Mouse (Mus musculus) limb, embryonic 15.5 days (tissue): ENCODE measurements around the gene Cphx3. TPM values are rescaled to one million over a fixed set of nuclear protein-coding genes. Genes with fewer than 3 reads are reported as not detected.
A peak's percentile ranks its signal among the peaks of the same experiment; 100 is the strongest.
"Not testable (repeated sequence)": the region's sequence is repeated elsewhere in the genome, so short reads cannot be mapped to it uniquely, and the experiment has no call there.

Experiments used
- ATAC-seq: fragments of 200-750 bp; cut with Nextera tagmentation; 2 replicates; pipeline ENCODE4 v1.8.0; 2017; ENCODE audit warnings: low read depth, moderate TSS enrichment; ENCODE audit not compliant: insufficient number of reproducible peaks, low FRiP score, low TSS enrichment
- H3K27ac ChIP-seq: fragments of 300-500 bp; sonication (generic); 2 replicates; pipeline ENCODE4 v1.5.1; 2015; ENCODE audit warnings: moderate library complexity, mild to moderate bottlenecking, inconsistent platforms
- H3K27me3 ChIP-seq: fragments of 300-500 bp; sonication (generic); 2 replicates; pipeline ENCODE4 v1.6.1; 2015; ENCODE audit warnings: inconsistent platforms
- H3K36me3 ChIP-seq: fragments of 300-500 bp; sonication (generic); 2 replicates; pipeline ENCODE4 v1.6.1; 2015; ENCODE audit warnings: inconsistent platforms
- H3K4me1 ChIP-seq: fragments of 300-500 bp; sonication (generic); 2 replicates; pipeline ENCODE4 v1.6.1; 2015; ENCODE audit warnings: inconsistent platforms
- H3K4me2 ChIP-seq: fragments of 300-500 bp; sonication (generic); 2 replicates; pipeline ENCODE4 v1.6.1; 2015; ENCODE audit warnings: mild to moderate bottlenecking, inconsistent platforms
- H3K4me3 ChIP-seq: fragments of 300-500 bp; sonication (generic); 2 replicates; pipeline ENCODE4 v1.5.1; 2015; ENCODE audit warnings: mild to moderate bottlenecking, inconsistent platforms
- H3K9ac ChIP-seq: fragments of 300-500 bp; sonication (generic); 2 replicates; pipeline ENCODE4 v1.6.1; 2015; ENCODE audit warnings: inconsistent platforms
- H3K9me3 ChIP-seq: fragments of 300-500 bp; sonication (generic); 2 replicates; pipeline ENCODE4 v1.6.1; 2016; ENCODE audit warnings: inconsistent platforms
- WGBS: fragments of 180-500 bp; shearing (Covaris S2); methylation state at CpG from one replicate; pipeline ENCODE4 v1.1.7; 2015; 5-methylcytosine and 5-hydroxymethylcytosine counted together
- polyA plus RNA-seq: library from polyadenylated mRNA; unstranded; fragments of >200 nt; fragmentation: Nextera tagmentation; extraction: Ambion mirVana; gene quantifications from 2 replicates; pipeline ENCODE4 v1.2.1, GENCODE M21; 2015

Gene Cphx3
- polyA plus RNA-seq, 1 experiment from 2014 or later, result not detected

GRCm38 (mm10) chr14:26182380-26182779 lies 100.3 kb downstream of the Cphx3 start, which contains the start of gene Plac9b:
Gene Plac9b (minus strand): TSS chr14:26182480.
- ATAC-seq, H3K4me1 ChIP-seq: not testable (repeated sequence)
- WGBS, result no CpG with 5 or more reads among the region's 10 CpGs

DNA sequence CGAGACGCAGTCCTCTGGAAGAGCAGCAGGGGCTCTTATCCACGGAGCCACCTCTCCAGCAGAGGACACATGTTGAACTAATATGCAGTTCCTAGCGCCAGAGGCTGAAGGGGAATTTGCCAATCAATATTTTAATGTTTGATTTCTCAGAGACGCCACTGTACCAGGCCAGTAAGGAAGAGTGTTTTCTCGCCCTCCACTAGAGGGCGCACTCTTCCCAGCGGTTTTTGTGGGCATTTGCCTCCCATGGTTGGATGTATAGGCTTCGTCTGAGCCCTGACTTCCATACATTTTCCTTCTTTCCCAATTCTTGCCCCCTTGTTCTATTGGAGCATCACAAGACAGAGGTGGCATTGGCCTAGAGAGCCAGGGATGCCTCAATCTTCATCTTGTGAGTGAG lies 104.5 kb downstream of the Cphx3 start:
- H3K27me3 ChIP-seq, H3K27ac ChIP-seq, H3K4me2 ChIP-seq, H3K36me3 ChIP-seq, H3K4me1 ChIP-seq, H3K4me3 ChIP-seq, H3K9ac ChIP-seq, H3K9me3 ChIP-seq, ATAC-seq: not testable (repeated sequence)
- no CpG with 5 or more reads among the region's 9 CpGs for WGBS

More at GRCm38 (mm10) chr14:26182380-26182779, 100.3 kb downstream of the Cphx3 start, which contains the start of gene Plac9b:
- H3K4me3 ChIP-seq, H3K9me3 ChIP-seq, H3K9ac ChIP-seq, H3K27me3 ChIP-seq, H3K36me3 ChIP-seq, H3K4me2 ChIP-seq, H3K27ac ChIP-seq: not testable (repeated sequence)

DNA sequence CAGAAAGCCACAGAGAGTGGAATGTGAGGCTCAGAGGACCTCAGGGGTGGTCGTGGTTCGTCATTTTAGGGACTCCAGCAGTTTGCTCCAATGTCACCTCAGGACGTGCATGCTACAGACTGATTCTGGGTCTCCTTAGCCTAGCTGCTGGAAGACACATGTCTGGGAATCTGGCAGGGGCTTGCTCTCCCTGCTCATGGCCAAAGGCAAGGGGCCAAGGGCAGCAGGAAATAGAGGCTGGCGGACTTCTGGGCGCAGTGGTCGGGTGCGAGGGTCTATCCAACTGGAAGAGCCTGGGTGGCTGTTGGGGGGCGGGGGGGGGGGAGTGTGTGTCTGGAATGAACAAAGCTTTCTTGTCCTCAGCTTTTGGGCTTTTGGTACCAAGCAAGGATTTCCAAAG lies 106.3 kb downstream of the Cphx3 start:
- not testable (repeated sequence) for H3K4me2 ChIP-seq, H3K9ac ChIP-seq, ATAC-seq, H3K27ac ChIP-seq, H3K9me3 ChIP-seq, H3K27me3 ChIP-seq, H3K4me3 ChIP-seq, H3K4me1 ChIP-seq, H3K36me3 ChIP-seq
- no CpG with 5 or more reads among the region's 8 CpGs for WGBS

DNA sequence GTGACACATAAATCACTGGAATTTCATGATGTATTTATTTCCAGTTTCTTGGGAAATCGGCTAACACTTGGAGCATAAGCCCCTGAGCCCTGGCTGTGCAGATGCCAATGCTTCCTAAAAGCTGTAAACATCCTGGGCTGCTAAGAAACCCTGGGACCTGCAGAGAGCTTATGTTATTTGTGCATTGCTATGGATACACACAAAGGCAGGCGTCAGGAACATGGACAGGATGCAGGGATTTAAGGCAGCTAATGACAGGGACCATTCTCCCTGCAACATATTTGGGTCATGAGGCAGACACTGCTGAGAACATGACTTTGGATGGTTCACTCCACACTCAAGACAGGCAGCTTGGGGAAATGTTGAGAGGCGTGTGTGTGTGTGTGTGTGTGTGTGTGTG lies 115.8 kb downstream of the Cphx3 start:
- not testable (repeated sequence) for H3K36me3 ChIP-seq, H3K4me2 ChIP-seq, H3K27ac ChIP-seq, ATAC-seq, H3K9me3 ChIP-seq, H3K9ac ChIP-seq, H3K4me3 ChIP-seq, H3K4me1 ChIP-seq, H3K27me3 ChIP-seq
- no CpG with 5 or more reads among the region's 3 CpGs for WGBS

DNA sequence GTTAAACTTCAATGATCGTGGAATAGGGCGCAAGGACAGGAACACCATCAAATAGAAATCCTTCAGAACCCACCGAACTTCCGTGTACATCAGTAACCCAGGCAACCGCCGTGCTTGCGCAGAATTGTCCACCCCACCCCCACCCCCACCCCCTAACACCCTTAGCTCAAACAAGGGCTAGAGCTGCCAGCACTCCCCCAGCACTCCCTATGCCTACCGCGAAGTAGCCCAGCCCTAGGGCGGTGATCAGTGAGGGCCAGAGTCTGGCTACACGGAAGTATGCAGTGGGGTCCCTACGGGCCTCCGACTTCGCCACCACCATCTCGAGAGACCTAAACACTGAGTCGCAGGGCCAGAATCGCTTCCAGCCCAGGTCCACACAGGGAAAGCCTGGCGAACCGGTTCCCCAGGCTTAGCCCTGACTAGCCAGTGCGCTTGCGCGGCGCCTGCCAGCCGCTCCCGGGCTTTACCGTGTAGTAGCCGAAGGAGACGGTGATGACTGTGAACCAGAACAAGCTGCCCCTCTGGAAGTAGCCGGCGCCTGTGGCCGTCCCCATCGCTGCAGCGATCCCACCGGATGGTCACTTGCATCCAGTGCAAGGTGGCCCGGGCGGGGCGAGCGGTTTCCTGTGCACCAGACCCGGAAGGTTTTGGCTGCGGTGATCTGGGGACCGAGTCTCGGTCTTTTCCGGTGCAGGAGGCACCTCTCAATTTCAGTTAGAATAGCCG lies 124.3 kb downstream of the Cphx3 start:
- not testable (repeated sequence) for H3K9ac ChIP-seq, H3K4me1 ChIP-seq, H3K27me3 ChIP-seq, H3K4me2 ChIP-seq, H3K9me3 ChIP-seq, H3K36me3 ChIP-seq, H3K4me3 ChIP-seq, ATAC-seq, H3K27ac ChIP-seq
- no CpG with 5 or more reads among the region's 44 CpGs for WGBS

DNA sequence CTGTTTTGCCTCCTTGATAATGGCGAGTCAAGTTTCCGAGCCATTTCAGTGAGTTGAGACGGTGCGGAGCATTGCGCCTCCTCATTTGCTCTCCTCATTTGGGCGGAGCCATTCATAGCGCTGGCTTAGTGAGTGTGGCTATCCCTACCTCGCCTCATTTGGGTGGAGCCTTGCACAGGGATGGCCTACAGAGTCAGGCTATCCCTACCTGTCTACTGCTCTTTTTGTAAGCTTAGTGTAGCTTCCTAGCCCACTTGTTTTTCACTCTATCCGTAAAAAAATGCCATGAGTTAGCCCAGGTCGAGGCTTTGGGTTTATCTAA lies 124.8 kb downstream of the Cphx3 start, which contains the start of gene Tmem254b:
Tmem254b (minus strand) TSS at position 116 of the 322 bp plus-strand sequence.
- not testable (repeated sequence) for H3K4me2 ChIP-seq, H3K4me1 ChIP-seq, H3K27me3 ChIP-seq, H3K9me3 ChIP-seq, H3K9ac ChIP-seq, H3K27ac ChIP-seq, H3K4me3 ChIP-seq, H3K36me3 ChIP-seq
- ATAC-seq, result peak; percentile 55; the same call in 1 of the 2 replicates
- no CpG with 5 or more reads among the region's 10 CpGs for WGBS

GRCm38 (mm10) chr14:26216233-26217000 lies 134.3 kb downstream of the Cphx3 start:
- not testable (repeated sequence) for H3K27me3 ChIP-seq, H3K9ac ChIP-seq, ATAC-seq, H3K9me3 ChIP-seq, H3K27ac ChIP-seq, H3K4me2 ChIP-seq, H3K4me1 ChIP-seq, H3K4me3 ChIP-seq, H3K36me3 ChIP-seq
- no CpG with 5 or more reads among the region's 5 CpGs for WGBS

GRCm38 (mm10) chr14:26237183-26237582 lies 155.1 kb downstream of the Cphx3 start:
- H3K9me3 ChIP-seq, ATAC-seq, H3K27ac ChIP-seq, H3K9ac ChIP-seq, H3K4me3 ChIP-seq, H3K4me1 ChIP-seq, H3K36me3 ChIP-seq, H3K27me3 ChIP-seq, H3K4me2 ChIP-seq: not testable (repeated sequence)
- no CpG with 5 or more reads among the region's 2 CpGs for WGBS

GRCm38 (mm10) chr14:26257756-26258617 lies 175.9 kb downstream of the Cphx3 start, which contains the start of gene Duxbl3:
Gene Duxbl3 (plus strand): TSS chr14:26257962.
- no CpG with 5 or more reads among the region's 25 CpGs for WGBS
- not testable (repeated sequence) for H3K4me1 ChIP-seq, H3K9me3 ChIP-seq, H3K27me3 ChIP-seq, H3K4me2 ChIP-seq, H3K9ac ChIP-seq, H3K36me3 ChIP-seq, H3K27ac ChIP-seq, H3K4me3 ChIP-seq
- ATAC-seq, result 0 out of 2 replicates have a peak, but pooled peaks have one; percentile 55

GRCm38 (mm10) chr14:26258729-26259128 lies 176.6 kb downstream of the Cphx3 start:
- H3K27me3 ChIP-seq, H3K4me3 ChIP-seq, H3K36me3 ChIP-seq, H3K9me3 ChIP-seq, ATAC-seq, H3K9ac ChIP-seq, H3K27ac ChIP-seq, H3K4me2 ChIP-seq, H3K4me1 ChIP-seq: not testable (repeated sequence)
- no CpG with 5 or more reads among the region's 6 CpGs for WGBS
